Mouse (Mus musculus) liver, adult 2 months (tissue): ENCODE results near the gene Haspin.

Experiments used
- CTCF ChIP-seq: fragments of 200-500 bp; IDR thresholded peaks from 2 replicates; pipeline ENCODE4 v1.5.1; 2011; ENCODE audit warnings: low read depth, low read length, control low read depth
- POLR2A ChIP-seq: fragments of 200-500 bp; IDR thresholded peaks from 2 replicates; pipeline ENCODE4 v1.6.1; 2011; ENCODE audit warnings: low read length, control low read depth; ENCODE audit not compliant: insufficient read depth; ENCODE audit errors: extremely low read depth

DNA sequence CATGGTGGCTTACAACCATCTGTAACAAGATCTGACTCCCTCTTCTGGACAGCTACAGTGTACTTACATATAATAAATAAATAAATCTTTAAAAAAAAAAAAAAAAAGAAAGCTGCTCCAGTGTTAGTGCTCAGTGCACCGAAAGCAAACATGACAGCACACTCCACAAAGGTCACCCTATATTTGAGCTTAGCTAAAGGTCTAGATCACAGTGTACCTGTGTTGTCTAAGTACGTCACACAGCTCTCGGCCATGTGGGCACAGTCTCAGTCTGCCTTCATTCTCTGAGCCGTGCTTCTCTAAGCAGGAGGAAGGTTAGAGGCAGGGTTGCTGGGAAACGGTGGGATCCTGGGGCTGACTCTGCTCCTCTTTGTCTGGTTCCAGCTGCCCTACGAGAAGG, 11.6 kb downstream of the Haspin start:
- TF ChIP-seq CTCF = no peak
- no peak for TF ChIP-seq POLR2A
